Mouse (Mus musculus): ENCODE measurements around the gene Ccl22. TPM values are rescaled to one million over a fixed set of nuclear protein-coding genes. Genes with fewer than 3 reads are reported as not detected.

Ccl22 gene
- polyA plus RNA-seq, 1 experiment from 2014 or later: not detected

DNA sequence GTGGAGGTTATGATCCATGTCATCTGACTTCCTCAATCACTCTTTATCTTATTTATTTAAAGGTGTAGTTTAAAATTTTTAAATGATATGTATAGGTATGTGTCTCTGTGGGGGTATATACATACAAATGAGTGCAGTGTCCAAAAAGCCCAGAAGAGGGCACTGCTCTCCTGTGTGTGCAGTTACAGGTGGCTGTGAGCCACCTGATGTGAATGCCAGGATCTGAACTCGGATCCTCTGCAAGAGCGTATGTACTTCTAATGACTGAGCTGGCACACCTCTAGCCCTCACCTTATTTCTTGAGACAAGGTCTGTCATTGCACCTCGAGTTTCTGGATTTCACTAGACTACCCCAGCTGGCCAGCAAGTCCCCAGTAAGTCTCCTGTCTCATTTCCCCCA lies 4.8 kb upstream of the Ccl22 start:
- H3K36me3 ChIP-seq: no peaks in the 10 kb centered on the region
- no peak overlapping the region for H3K27ac ChIP-seq (replicated peaks)
- H3K27me3 ChIP-seq (ENCODE audit: low read depth, poor library complexity, severe bottlenecking): no peaks in the 10 kb centered on the region
- H3K4me3 ChIP-seq: no peak overlapping the region
- no peaks in the 10 kb centered on the region for H3K4me1 ChIP-seq
- 85% methylated on average over 3 of the region's 3 CpGs for WGBS
- DNase-seq (ENCODE audit: low spot score): no peak
- H3K9me3 ChIP-seq (replicated peaks): no peaks in the 10 kb centered on the region

DNA sequence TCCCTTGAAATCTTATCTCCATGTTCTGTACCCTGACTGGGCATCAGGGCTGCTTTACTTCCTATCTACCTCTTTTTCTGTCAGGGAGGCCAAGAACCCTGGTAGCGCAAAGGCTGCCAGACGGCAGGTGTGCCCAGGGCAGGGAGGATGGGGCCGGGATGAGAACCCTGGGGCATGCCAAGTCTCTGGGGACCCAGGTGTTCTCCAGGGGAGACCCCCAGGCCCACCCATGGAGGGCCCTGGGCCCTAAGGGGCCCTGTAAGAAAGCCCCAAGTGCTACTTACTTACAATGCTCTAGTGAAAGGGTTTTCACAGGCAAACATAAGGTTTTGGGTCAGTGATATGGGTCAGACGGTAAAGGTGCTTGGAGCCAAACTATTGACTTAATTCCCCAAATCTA lies 3.7 kb upstream of the Ccl22 start:
- no peak for DNase-seq (ENCODE audit: low spot score)
- Histone ChIP-seq H3K4me1 (no peaks in the 10 kb centered on the region), H3K4me3 (no peak overlapping the region), H3K27me3 (ENCODE audit: low read depth, poor library complexity, severe bottlenecking) (no peaks in the 10 kb centered on the region), H3K36me3 (no peaks in the 10 kb centered on the region), H3K9me3 (replicated peaks) (no peaks in the 10 kb centered on the region), H3K27ac (replicated peaks) (no peak overlapping the region)
- 89% methylated on average over 4 of the region's 4 CpGs for WGBS

DNA sequence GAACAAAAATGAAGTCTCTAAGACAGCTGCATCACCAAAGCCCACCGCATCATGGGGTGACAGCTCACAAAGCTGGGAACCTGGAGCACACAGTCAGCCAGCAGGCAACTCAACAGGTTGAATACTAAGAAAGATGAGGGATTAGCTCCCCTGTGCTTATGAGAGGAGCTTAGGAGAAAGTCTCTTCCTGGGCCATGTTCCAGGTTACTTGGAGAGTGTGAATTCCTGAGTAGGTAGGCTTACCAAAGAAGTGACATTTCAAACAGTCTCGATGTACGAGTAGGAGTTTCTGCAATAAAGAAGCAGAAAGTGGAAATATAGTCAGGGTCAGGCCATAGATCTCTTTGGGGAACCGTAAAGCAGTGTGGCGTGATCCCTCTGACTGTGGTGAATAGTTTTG lies 906 bp upstream of the Ccl22 start:
- 90% methylated on average over 5 of the region's 5 CpGs for WGBS
- no peak for DNase-seq (ENCODE audit: low spot score)
- Histone ChIP-seq H3K4me1 (no peaks in the 10 kb centered on the region), H3K27me3 (ENCODE audit: low read depth, poor library complexity, severe bottlenecking) (no peaks in the 10 kb centered on the region), H3K27ac (replicated peaks) (no peak overlapping the region), H3K4me3 (no peak overlapping the region), H3K36me3 (no peaks in the 10 kb centered on the region), H3K9me3 (replicated peaks) (no peaks in the 10 kb centered on the region)

DNA sequence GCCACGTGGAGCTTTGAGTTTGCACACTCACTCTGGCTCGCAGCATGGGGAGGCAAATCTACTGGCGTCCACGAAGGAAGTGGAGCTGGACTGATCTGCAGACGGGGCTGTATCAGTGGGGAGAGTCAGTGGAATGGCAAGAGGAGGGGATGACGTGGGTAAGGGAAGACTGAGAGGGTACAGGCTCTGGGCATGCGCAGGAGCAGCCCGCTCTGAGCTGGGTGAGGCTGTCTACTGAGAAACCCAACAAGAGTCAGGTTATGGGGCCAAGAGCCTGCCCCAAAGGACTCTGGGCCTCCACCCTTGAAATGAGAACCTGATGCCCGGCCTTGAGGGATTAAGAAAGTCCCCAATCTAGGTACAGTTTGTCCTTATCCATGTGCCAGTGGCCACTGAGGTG lies 418 bp upstream of the Ccl22 start:
- no peaks in the 10 kb centered on the region for H3K27me3 ChIP-seq (ENCODE audit: low read depth, poor library complexity, severe bottlenecking)
- H3K4me3 ChIP-seq: no peak overlapping the region
- H3K9me3 ChIP-seq (replicated peaks): no peaks in the 10 kb centered on the region
- no peaks in the 10 kb centered on the region for H3K36me3 ChIP-seq
- WGBS: 80% methylated on average over 9 of the region's 9 CpGs
- no peak overlapping the region for H3K27ac ChIP-seq (replicated peaks)
- no peaks in the 10 kb centered on the region for H3K4me1 ChIP-seq
- DNase-seq (ENCODE audit: low spot score): no peak

DNA sequence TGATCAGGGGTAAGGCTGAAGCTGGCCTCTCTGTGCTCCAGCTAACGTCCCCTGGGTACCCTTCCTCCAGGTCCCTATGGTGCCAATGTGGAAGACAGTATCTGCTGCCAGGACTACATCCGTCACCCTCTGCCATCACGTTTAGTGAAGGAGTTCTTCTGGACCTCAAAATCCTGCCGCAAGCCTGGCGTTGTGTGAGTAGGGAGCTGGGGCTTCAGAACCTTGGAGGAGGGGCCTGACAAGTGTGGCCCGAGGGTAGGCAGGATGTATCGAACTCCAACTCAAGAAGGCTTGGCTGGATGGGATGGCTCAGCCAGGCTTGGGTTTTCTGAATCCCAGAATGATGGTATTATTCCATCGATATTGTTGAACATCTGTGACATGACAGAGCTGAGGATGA lies 1.4 kb downstream of the Ccl22 start:
- H3K36me3 ChIP-seq: no peaks in the 10 kb centered on the region
- H3K27ac ChIP-seq (replicated peaks): no peak overlapping the region
- 88% methylated on average over 8 of the region's 8 CpGs for WGBS
- H3K27me3 ChIP-seq (ENCODE audit: low read depth, poor library complexity, severe bottlenecking): no peaks in the 10 kb centered on the region
- no peak for DNase-seq (ENCODE audit: low spot score)
- no peak overlapping the region for H3K4me3 ChIP-seq
- H3K9me3 ChIP-seq (replicated peaks): no peaks in the 10 kb centered on the region
- no peaks in the 10 kb centered on the region for H3K4me1 ChIP-seq

DNA sequence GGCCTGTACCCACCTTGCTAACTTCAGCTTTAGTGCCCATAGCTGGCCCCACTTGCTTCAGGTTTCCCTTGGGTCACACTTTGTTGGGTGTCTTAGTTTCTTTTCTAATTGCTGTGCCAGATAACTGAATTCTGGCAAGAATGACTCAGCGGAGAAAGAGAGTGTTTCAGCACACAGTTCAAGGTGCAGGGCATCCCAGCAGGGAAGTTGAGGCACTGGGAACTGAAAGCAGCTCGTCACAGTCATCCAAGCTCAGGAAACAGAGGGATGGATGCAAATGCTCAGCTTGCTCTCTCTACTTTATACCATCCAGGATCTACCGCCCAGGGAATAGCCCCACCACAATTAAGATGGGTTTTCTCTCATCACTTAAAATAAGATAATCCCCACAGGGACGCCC lies 3.0 kb downstream of the Ccl22 start:
- Histone ChIP-seq H3K4me1 (peaks cover 6% of the 10 kb centered on the region), H3K27ac (replicated peaks) (no peak overlapping the region), H3K9me3 (replicated peaks) (no peaks in the 10 kb centered on the region), H3K36me3 (no peaks in the 10 kb centered on the region), H3K4me3 (no peak overlapping the region), H3K27me3 (ENCODE audit: low read depth, poor library complexity, severe bottlenecking) (no peaks in the 10 kb centered on the region)
- no peak for DNase-seq (ENCODE audit: low spot score)
- 70% methylated on average over 4 of the region's 4 CpGs for WGBS

DNA sequence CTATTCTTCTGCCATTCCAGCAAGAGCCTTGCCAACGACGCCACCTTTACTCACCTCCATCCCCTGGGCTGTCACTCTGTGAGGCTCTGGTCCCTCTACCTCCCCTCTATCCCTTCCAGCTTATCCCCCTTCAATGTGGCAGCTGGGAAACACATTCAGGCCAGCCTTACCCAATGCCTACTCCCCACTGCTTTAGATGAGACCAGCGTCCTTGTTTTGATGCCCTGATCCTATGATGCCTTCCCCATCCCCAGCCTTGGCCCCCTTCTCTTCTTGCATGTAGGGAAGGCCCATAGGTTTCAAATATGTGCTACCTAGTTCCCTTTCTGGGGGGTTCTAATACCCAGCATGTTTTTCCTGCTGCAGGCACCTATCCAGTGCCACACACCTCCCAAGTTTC lies 4.6 kb downstream of the Ccl22 start:
- H3K4me3 ChIP-seq: no peak overlapping the region
- no peaks in the 10 kb centered on the region for H3K9me3 ChIP-seq (replicated peaks)
- H3K4me1 ChIP-seq: peaks cover 18% of the 10 kb centered on the region
- WGBS: 85% methylated on average over 3 of the region's 3 CpGs
- H3K36me3 ChIP-seq: no peaks in the 10 kb centered on the region
- no peak for DNase-seq (ENCODE audit: low spot score)
- no peaks in the 10 kb centered on the region for H3K27me3 ChIP-seq (ENCODE audit: low read depth, poor library complexity, severe bottlenecking)
- 0 out of 2 replicates have a peak overlapping the region, but pooled peaks have one; percentile 38 for H3K27ac ChIP-seq (replicated peaks)

DNA sequence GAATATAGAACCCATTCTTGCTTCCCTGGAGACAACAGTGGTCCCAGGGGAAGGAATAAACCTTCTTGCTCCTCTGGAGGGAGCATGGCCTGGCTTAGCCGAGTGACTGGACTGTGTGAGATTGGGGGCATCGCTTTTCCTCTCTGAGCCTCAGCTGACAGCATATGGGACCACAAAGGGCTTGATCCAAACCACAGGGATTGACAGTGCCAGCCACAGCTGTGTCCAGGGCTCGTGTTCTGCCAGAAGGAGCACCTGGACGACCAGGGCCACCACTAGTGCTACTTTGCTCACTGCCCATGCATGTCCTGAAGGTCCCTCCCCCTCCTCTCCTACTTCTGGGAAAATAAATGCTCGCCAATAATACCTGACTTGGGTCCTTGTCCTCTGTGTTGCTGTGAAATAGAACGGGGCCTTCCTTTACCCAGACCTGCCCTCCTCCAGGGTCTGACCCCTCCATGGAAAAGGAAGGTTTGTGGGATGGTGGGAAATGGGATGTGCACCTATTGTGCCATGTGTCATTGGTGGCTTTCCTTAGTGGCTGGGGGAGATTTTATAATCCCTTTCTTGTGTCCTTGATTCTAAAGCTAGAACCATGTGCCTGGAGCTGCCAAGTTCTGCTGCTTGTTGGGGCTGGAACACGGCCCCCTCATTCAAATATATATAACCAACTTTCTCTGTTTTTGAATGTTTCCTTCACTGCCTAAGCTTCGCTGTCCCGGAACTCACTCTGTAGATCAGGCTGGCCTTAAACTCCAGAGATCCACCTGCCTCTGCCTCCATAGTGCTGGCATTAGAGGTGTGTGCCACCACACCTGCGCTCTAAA lies 5.8 kb downstream of the Ccl22 start:
- no peak overlapping the region for H3K27ac ChIP-seq (replicated peaks)
- 86% methylated on average over 10 of the region's 10 CpGs for WGBS
- no peak for DNase-seq (ENCODE audit: low spot score)
- H3K4me1 ChIP-seq: peaks cover 21% of the 10 kb centered on the region
- no peaks in the 10 kb centered on the region for H3K27me3 ChIP-seq (ENCODE audit: low read depth, poor library complexity, severe bottlenecking)
- H3K9me3 ChIP-seq (replicated peaks): no peaks in the 10 kb centered on the region
- no peak overlapping the region for H3K4me3 ChIP-seq
- no peaks in the 10 kb centered on the region for H3K36me3 ChIP-seq

DNA sequence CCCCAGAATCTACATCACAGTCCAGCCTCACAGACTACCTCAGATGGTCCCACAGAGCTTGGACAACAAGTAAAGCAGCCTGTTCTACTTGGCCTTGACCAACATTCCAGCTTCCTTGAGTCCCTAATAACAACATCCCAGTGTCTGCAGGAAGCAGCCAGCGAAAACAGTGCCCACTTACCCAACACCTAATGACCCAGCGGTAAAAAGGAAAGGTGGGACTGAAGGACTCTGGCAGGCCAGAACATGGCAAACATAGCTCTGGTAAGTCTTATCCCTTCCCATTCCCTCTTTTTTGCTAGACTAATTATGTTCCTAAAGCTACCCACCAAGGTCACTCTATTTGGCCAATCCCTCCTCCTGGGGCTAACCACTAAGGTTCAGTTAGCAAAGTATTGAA lies 8.6 kb downstream of the Ccl22 start:
- Histone ChIP-seq H3K27me3 (ENCODE audit: low read depth, poor library complexity, severe bottlenecking) (no peaks in the 10 kb centered on the region), H3K4me3 (no peak overlapping the region), H3K36me3 (no peaks in the 10 kb centered on the region), H3K27ac (replicated peaks) (peak overlapping the region; percentile 65; the same call in 1 of the 2 replicates), H3K4me1 (peaks cover 21% of the 10 kb centered on the region), H3K9me3 (replicated peaks) (no peaks in the 10 kb centered on the region)
- no peak for DNase-seq (ENCODE audit: low spot score)
- 88% methylated on average over 2 of the region's 2 CpGs for WGBS

DNA sequence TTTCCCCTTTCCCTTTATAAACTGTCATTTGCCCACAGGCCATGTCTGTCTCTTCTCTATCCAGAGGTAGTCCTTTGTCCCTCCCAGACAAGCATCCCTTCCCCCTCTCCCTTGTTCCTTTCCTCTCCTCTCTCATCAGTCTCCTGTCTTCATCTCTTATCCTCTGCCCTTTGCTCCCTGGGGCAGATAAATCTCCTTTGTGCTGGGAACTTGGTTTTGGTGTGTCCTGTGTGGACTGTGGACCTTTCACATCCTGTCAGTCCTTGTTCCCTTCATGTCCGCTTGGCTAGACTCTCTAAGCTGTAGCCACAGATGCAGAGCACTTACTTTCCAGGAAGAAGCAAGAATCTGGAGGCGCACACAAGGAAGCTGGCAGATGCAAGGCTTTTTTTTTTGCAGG lies 9.1 kb downstream of the Ccl22 start:
- H3K27me3 ChIP-seq (ENCODE audit: low read depth, poor library complexity, severe bottlenecking): no peaks in the 10 kb centered on the region
- WGBS: 43% methylated on average over 2 of the region's 2 CpGs
- H3K27ac ChIP-seq (replicated peaks): peak overlapping the region; percentile 65
- H3K9me3 ChIP-seq (replicated peaks): no peaks in the 10 kb centered on the region
- H3K36me3 ChIP-seq: no peaks in the 10 kb centered on the region
- peaks cover 21% of the 10 kb centered on the region for H3K4me1 ChIP-seq
- H3K4me3 ChIP-seq: no peak overlapping the region
- DNase-seq (ENCODE audit: low spot score): no peak

DNA sequence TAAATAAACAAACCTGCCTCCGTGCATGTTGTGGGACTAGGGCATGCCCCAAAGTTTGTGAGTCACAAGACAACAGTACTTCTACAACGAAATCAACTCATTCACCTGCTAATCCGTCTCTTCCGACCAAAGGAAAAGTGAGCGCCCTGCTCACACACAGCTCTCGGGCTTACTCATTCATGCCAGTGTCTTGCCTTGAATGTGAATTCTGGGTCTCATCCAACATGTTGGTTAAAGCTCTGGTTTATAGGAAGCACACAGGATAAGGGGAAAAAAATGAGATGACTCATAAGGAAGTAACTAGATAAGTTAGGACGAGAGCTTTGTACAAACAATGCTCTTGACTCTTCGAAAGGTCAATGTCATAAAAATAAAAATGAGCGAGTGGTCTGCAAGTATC lies 21.6 kb downstream of the Ccl22 start:
- Histone ChIP-seq H3K27me3 (ENCODE audit: low read depth, poor library complexity, severe bottlenecking) (peaks cover 35% of the 10 kb centered on the region), H3K27ac (replicated peaks) (no peak overlapping the region), H3K9me3 (replicated peaks) (no peaks in the 10 kb centered on the region), H3K4me3 (no peak overlapping the region), H3K4me1 (peaks cover 14% of the 10 kb centered on the region), H3K36me3 (no peaks in the 10 kb centered on the region)
- WGBS: 79% methylated on average over 9 of the region's 9 CpGs
- no peak for DNase-seq (ENCODE audit: low spot score)

DNA sequence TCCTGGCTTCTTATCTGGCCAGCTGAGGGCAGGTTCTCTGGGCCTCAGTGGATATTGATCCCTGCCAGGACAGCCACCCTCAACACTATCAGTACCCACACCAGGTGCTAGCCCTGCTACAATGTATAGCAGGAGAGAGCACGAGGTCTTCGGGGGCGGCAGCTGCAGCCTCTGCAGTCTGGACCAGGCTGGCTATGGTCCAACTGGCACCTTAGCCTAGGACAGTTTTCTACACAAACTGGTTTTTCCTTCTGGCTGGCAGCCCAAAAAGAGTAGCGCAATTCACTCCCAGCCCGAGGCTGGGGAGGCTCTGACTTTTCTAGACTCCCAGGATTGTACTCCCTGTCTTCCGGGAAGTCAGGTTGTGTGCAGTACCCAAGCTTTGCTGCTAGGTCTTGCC lies 25.6 kb downstream of the Ccl22 start:
- DNase-seq (ENCODE audit: low spot score): no peak
- H3K27ac ChIP-seq (replicated peaks): peak overlapping the region; percentile 88; the same call in 1 of the 2 replicates
- no peak overlapping the region for H3K4me3 ChIP-seq
- H3K9me3 ChIP-seq (replicated peaks): no peaks in the 10 kb centered on the region
- no peaks in the 10 kb centered on the region for H3K36me3 ChIP-seq
- peaks cover 62% of the 10 kb centered on the region for H3K27me3 ChIP-seq (ENCODE audit: low read depth, poor library complexity, severe bottlenecking)
- WGBS: 73% methylated on average over 6 of the region's 6 CpGs
- peaks cover 36% of the 10 kb centered on the region for H3K4me1 ChIP-seq

DNA sequence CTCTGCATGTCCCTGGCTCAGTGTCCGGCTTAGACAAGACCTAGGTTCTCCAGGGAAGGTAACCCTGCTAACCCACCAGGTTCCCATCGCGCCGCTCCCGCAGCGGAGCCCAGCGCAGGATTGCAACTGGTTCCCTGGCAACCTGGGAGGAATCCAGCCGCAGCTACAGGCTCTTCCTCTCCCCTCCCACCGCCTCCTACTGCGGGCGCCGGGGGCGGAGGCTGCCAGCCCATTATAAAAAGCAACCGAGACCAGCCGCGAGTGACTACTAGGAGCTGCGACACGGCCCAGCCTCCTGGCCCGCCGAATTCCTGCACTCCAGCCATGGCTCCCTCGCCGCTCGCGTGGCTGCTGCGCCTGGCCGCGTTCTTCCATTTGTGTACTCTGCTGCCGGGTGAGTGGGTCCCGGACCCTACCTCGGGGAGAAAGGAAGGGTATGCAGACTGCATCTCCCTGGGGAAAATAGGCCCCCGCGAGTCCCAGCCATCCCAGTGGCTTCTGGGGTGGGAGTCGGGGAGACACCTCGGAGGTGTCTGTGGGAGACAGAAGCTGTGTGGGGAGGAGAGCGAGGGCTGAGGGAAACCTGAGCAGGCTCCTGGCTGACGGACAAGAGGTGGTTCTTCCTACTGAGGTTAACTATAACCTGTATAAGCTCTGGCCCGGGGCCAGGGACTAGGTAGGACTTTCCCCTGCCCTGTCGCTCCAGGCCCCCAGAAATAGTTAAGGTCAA lies 26.7 kb downstream of the Ccl22 start, which contains the start of gene Cx3cl1:
Gene Cx3cl1, plus strand, starts transcription at position 69 of the 730 bp plus-strand sequence.
- H3K27ac ChIP-seq (replicated peaks): peak within 1 kb of the TSS; percentile 88
- peak within 1 kb of the TSS; percentile 74 for H3K4me3 ChIP-seq
- no peaks in the 10 kb centered on the region for H3K9me3 ChIP-seq (replicated peaks)
- peak; percentile 87 for DNase-seq (ENCODE audit: low spot score)
- H3K27me3 ChIP-seq (ENCODE audit: low read depth, poor library complexity, severe bottlenecking): peaks cover 62% of the 10 kb centered on the region
- H3K36me3 ChIP-seq: no peaks in the 10 kb centered on the region
- H3K4me1 ChIP-seq: peaks cover 36% of the 10 kb centered on the region
- under 1% methylated on average over 38 of the region's 38 CpGs for WGBS

Data from midbrain, embryonic 10.5 days (tissue).